Mouse (Mus musculus) adrenal gland, postnatal 10 days (tissue): ENCODE measurements around the gene Ccdc117. TPM values are rescaled to one million over a fixed set of nuclear protein-coding genes. Genes with fewer than 3 reads are reported as not detected.
"Not testable (repeated sequence)": the region's sequence is repeated elsewhere in the genome, so short reads cannot be mapped to it uniquely, and the experiment has no call there.

Source experiments
- DNase-seq: peaks from one replicate; pipeline ENCODE4 v3.0.0; 2021; ENCODE audit warnings: mixed read lengths
- total RNA-seq, 2 experiments: library from RNA; stranded (reverse); gene quantifications; 2 replicates each; pipeline ENCODE4 v1.2.3; 2021

Gene Ccdc117
- total RNA-seq, 2 experiments from 2014 or later, result 19.2 to 21.5 TPM

GRCm38 (mm10) chr11:5533108-5533507 is 8.9 kb downstream of the Ccdc117 start:
- no peak for DNase-seq

DNA sequence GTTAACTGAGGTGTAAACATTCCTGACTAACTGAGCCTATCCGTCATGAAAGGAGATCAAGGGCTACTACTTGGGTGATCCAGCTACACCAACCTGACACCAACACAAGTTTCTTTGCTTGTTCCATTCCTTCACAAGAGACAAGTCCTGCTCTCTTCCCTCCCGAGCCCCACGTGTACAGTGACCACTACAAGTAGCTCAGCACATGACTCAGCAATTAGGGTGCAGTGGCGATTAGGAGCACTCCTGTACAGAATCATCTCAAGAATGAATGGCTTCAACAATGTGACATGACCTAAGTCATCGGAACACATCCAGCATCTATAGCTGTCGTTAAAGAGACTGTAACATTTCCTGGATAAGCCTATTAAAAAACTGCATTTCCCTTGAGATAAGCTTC is 11.3 kb downstream of the Ccdc117 start:
- DNase-seq, result no peak

DNA sequence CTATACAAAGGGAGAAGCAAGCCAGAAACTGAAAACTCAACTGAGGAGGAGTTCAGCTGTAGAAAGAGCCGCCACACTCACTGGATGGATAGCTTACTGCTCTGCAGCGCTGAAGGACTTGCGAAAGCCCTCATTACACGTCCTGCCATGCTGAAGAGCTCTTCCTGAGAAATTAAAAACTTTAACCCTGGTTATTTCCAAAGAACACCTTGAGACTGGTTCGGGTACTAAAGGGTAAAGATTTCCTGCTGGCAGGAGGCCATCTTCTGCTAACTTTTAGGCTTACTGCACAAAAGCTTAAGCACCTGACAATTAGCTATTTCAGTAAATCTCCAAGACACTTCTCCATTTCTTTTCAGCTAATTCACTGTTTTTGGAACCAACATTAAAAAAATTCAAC is 11.8 kb downstream of the Ccdc117 start:
- DNase-seq, result no peak

DNA sequence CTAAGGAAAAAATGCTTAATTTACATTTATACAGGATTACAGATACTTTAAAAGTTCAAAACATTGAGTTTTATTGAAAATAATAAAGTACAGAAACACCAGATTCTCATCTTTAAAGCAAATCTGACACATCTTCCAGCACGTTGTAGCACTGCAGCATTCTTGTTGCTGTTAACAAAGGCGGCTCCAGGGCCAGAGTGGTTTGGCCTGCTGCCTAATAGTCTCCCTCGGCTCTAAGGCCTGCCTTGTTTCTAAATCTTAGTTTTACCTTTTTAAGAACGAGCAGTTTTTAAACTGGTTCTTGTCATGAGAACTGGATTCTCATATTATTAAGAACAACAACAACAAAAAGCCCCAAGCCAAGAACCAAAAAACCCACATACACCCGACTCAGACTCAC is 13.1 kb downstream of the Ccdc117 start:
- DNase-seq, result peak; percentile 58

DNA sequence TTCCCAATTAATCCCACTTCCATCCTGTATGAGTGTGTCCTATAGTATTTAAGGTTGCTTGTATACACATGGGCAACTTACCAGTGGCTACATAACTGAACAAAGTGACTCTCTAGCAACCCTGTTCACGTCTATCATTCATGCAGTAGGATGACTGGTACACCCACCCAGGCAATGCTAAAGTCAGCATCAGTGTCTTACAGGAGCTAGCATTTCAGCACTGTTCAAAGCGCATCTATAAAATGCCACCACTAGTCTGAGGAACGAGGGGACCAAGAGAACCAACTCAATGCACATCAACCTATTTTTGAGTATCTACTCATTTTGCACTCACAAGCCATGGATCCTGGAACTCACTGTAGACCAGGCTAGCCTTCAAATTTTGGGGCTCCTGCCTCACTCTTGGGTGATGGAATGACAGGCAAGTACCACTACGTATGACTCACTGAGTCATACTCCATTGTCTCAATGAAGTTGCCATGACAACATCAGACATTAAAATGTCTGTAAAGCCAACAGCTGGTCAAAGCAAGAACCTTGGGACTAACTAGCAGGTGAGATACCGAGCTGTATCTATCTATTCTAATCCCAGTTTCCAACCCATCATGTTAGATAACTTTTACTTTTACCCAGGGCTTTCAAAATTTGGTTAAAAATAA is 14.0 kb downstream of the Ccdc117 start:
- no peak for DNase-seq

- DNase-seq, result no peak
Observed at GRCm38 (mm10) chr11:5526573-5527439, 15.2 kb downstream of the Ccdc117 start.

DNA sequence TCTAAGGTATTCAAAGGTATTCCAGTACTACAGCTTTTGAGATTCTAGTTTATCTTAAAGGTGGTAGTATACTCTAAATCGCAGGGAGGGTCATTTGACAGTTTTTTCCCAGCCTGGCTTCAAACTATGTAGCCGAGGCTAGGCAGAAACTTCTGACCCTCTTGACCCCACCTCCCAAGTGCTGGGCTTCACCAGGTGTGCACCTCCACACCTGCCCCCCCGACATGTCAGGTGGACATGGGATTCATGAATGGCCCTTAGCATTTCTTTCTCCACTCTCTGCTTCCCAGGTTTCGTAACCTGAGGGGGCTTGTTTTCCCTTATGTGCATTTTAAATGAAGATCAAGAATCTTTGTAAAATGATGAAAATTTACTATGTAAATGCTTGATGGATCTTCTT is 16.6 kb downstream of the Ccdc117 start:
- no peak for DNase-seq

GRCm38 (mm10) chr11:5522798-5523415 is 19.1 kb downstream of the Ccdc117 start:
- no peak for DNase-seq

DNA sequence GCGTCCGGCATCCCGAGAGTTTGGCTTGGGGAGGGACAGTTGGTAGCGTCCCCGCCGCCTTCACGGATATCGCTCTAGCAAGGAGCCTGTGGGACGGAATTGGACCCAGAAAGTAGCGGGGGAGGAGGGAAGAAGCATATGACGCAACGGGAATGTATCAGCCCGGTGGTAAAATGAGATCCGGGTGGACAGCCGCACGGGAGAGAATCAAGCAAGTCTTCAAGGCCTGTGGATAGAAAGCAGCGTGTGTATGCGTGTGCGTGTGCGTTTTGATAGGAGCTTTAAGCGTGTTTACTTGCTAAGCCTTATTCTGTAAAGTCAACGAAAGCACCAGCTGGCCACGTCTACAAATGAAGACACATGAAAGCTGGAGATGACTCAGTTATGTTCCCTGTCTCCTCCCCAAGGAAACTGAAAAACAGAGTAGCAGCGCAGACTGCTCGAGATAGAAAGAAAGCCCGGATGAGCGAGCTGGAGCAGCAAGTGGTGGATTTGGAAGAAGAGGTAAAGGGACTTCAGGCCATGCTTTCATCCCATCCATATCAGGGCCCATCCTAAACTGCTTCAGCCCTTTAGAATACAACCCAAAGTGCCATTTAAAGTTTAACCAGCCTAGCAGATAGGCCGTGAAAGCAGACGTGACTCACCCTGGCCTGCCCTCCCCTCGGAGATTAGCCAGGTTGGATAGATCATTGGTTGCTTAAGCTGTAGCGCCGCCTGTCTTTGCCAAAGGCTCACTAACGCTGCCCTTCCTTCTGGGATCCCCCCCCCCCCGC is 20.3 kb downstream of the Ccdc117 start:
- peak; percentile 81 for DNase-seq

- no peak for DNase-seq
Observed at GRCm38 (mm10) chr11:5521266-5521515, 20.8 kb downstream of the Ccdc117 start.

DNA sequence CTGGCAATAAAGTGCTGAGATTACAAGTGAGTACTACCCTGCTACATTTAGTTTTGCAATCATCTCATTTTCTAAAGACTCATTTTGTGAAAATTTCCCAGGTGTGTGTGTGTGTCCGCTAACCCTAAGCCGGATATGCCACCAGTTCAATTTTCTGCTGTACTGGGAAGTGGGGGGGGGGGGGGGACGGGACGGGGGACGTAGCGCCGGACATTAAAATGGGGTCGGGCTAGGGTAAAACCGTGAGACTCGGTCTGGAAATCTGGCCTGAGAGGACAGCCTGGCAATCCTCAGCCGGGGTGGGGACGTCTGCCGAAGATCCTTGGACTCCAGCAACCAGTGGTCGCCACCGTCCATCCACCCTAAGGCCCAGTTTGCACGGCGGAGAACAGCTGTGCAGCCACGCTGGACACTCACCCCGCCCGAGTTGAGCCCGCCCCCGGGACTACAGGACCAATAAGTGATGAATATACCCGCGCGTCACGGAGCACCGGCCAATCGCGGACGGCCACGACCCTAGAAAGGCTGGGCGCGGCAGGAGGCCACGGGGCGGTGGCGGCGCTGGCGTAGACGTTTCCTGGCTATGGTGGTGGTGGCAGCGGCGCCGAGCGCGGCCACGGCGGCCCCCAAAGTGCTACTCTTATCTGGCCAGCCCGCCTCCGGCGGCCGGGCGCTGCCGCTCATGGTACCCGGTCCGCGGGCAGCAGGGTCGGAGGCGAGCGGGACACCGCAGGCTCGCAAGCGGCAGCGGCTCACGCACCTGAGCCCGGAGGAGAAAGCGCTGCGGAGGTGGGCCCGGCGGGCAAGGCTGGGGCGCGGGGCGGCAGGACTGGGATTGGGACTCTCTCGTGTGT is 21.3 kb downstream of the Ccdc117 start, which contains the start of gene Xbp1:
Xbp1 (plus strand) TSS at position 248 of the 854 bp plus-strand sequence.
- DNase-seq, result peak; percentile 99

DNA sequence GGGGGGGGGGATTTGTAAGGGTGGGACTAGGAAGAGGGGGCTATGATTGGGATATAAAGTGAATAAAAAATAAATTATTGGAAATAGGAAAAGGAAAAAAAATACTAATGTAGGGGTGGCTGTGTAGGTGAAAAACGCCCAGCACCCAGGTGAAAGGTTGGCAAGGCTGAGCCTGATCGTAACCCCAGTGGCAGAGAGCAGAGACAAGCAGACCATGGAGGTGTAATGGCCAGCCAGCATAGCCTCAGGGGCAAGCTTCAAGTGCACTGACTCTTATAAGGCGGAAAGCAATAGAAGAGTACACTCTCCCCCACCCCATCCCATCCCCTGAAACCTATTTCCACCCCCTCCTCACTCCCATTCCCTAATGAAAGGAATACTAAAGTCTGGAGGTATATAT is 22.3 kb downstream of the Ccdc117 start:
- DNase-seq, result no peak

DNA sequence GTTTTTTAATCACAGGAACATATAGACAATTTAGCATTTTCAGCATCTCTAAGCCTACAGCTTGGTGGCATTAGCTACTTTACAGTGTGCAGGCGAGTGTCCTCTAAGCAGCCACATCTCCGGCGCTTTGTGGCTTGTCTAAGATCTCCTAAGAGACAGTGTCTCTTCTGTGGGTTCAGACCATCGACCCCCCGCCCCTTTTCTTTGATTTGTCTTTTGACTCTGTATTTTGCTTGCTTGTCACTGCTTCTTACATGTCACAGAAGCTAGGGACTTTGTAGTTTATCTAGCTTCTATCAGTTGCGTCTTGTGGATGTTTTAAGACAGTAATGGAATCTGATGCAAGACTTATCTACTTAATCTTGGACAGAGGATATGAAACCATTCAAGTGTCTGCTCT is 24.6 kb downstream of the Ccdc117 start:
- no peak for DNase-seq

- no peak for DNase-seq
Observed at GRCm38 (mm10) chr11:5516617-5517016, 25.4 kb downstream of the Ccdc117 start.

DNA sequence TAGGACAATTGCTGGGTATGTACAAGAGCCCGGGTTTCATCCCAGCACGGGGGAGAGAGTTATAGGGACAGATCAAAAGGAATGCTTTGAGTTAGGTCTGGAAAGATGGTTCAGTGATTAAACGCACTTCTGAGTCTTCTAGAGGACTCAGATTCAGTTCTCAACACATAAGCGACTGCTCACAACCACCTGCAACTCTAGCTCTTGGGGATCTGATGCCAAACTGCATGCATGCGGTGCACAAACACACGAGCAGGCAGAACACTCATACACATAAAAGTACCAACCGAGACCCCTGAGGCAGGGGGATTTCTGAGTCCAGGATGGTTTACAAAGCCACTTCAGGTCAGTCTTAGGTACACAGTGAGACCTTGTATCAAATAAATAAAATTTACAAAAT is 25.8 kb downstream of the Ccdc117 start:
- no peak for DNase-seq

- no peak for DNase-seq
Observed at GRCm38 (mm10) chr11:5515655-5516054, 26.3 kb downstream of the Ccdc117 start.

GRCm38 (mm10) chr11:5515196-5515595 is 26.8 kb downstream of the Ccdc117 start:
- DNase-seq, result no peak

- no peak for DNase-seq
Observed at GRCm38 (mm10) chr11:5514091-5514490, 27.9 kb downstream of the Ccdc117 start.

DNA sequence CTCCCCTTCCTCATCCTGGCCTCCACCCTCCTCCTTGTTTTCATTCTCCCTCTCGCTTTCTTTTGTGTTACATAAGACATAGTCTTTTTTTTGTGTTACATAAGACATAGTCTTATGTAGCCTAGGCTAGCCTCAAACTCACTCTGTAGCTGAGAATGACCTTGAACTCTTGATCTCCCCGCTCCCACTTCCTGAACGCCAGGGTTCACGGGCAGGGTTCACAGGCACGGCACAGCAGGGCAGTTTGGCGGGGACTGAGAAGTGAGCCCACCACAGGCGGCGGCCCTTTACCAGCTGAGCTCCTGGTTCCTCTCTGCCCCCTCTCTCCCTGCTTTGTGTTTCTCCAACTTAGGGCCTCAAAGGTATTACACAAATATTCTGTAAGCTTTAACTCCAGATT is 29.0 kb downstream of the Ccdc117 start:
- DNase-seq, result no peak

GRCm38 (mm10) chr11:5512099-5512725 is 29.8 kb downstream of the Ccdc117 start:
- DNase-seq, result no peak

- DNase-seq, result not testable (repeated sequence)
Observed at GRCm38 (mm10) chr11:5510686-5511085, 31.3 kb downstream of the Ccdc117 start.
